Mouse (Mus musculus): ENCODE data around the gene Pard3b.

Gene Pard3b

DNA sequence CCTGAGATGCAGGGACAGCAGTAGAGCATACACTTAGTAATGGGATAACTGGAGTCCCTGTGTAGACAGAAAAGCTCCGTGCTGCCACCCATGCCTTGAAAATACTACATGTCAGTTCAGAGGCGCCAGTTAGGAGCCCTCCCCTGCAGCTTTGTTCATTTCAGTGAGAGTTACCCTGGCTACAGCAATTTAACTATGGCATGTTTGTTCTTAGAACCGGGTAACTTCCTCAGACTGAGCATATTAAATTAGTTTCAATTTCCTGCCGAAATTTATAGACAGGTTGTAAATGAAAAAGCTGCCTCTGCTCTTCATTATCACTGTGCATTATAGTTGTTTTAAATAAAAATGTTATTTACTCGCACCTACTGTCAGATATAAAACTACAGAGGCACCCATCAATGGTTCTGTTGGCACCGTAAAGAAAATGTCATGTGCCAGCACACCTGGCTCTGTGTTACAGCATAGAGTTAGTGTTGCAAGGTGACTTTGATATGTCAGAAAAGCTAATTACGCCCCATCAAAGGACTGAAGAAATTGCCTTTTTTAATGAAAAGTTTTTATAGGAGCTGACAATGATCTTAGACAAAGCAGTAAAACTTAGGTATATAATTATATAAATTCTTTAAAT lies 289.6 kb downstream of the Pard3b start:
- no peak for DNase-seq (ENCODE audit: low spot score)

DNA sequence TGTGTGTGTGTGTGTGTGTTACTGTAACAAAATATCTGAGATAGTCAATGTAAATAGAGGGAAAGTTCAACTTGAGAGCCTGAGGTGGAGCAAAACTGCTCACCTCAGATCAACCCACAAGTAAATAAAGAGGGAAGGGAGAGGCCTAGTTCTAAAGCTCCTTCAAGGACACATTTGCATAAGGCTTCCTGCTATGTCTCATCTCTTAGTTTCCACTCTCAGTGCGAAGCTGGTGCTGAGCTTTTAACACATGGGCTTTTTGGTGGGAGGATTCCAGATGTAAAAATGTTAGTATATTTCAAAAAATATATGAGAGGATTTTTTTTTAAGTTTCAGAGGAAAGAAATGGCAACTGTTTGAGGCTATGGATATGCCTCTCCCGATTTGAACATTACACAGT lies 294.9 kb downstream of the Pard3b start:
- DNase-seq (ENCODE audit: low spot score) = no peak

DNA sequence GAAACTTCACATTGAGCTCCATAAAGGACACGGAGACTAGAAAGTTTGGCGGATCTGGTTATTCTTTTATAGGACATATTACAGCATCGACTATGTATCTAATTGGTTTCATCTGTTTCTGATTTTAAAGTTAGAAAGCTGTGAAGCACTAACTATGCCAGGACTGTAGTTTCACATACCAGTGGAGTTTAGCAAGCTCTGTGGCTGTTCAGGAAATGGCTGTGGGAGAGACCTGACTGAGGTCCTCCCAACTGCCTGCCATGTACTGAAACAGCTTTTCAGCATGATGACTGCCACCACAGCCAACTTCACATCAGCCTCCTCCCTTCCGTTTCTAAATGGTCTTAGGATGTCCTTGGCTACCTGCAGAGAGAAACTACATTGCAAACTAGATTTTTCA lies 296.1 kb downstream of the Pard3b start:
- DNase-seq (ENCODE audit: low spot score) = no peak

DNA sequence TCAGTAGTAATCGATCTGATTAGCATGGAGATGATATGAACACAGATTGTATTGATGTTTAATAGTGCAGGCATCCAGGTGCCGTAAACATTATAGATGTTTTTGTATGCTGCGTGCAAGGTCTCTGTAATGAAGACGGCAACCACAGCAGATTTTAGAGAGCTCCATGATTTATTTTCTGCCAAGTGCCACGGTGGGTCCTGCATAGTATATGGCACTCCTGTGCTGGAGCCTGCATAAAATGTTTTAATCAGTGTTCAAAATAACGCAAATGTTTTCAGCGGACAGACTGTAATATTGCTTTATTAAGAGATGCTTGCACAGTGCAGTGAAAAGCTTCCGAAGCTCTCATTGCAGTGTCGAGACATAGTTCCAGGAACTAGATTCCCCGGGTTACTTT lies 301.3 kb downstream of the Pard3b start:
- DNase-seq (ENCODE audit: low spot score) = no peak

DNA sequence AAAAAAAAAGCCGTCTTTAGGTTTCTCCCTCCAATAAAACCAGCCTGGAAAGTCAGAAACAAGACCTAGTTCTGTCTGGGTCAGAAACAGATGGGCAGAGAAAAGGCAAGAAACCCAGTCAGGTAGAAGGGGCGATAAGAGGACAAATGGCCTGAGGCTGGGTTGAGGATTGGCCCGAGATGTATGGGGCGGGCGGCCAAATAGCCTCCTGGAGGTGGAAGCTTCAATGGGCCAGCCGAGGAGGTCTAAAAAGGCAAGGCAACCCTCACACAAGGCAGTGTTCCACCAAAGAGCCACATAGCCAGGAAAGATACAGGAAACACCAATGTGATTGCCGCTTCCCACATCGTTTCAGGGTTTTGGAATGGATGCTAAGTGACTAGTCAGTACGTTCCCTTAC lies 322.9 kb downstream of the Pard3b start:
- DNase-seq (ENCODE audit: low spot score) = no peak

DNA sequence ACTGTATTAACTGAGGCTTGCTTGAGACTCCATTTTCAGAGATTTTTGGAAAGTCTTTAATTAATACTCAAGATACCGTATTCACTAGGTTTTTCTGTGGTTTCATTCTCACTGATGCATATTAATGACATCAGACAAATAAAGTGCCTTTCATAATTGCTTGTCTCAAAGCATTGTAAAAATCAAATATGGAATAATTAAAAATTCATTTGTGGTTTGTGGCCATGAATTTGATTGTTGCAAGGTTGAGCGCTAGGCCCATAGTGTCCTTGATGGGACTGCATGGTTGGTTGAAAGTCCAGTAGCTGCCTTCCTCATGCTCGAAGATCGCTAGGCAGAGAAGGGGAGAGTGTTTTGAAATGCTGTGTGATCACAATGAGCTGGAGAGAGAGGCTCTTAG lies 323.9 kb downstream of the Pard3b start:
- no peak for DNase-seq (ENCODE audit: low spot score)

DNA sequence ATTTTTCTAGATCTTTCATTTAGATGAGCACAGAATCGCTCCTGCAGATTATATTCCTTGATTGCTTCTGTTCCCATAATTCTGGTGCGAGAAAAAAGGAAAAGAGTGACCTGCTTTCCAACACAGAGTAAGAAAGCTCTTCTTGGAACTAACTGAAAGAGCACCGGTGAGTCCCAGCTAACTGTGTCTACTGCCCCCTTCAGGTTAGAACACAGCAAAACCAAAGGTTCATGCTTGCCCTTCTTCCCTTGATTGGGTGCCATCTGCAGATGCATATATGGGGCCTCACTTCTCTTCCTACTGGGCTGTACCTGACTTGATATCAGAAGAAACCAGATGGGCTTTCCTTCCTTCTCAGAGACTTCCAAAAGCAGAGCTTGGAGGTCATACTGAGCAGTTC lies 328.5 kb downstream of the Pard3b start:
- no peak for DNase-seq (ENCODE audit: low spot score)

DNA sequence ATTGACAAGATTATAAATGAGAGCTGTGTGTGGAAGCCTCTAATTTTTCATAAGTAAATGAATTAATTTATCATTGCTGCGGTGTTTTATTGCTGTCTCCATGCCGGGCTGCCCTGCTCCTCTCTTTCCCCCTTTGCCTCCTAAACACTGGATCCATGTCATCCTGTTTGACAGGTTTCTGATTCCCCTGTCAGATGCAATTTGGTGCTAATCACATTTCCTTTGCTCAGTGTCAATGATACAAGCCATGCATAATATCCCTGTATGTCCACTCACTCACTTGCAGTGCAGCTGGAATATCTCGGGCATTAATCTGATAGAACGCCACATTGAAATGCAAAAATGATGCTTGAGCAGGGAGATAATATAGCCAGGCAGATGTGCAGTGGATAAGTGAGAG lies 329.2 kb downstream of the Pard3b start:
- no peak for DNase-seq (ENCODE audit: low spot score)

DNA sequence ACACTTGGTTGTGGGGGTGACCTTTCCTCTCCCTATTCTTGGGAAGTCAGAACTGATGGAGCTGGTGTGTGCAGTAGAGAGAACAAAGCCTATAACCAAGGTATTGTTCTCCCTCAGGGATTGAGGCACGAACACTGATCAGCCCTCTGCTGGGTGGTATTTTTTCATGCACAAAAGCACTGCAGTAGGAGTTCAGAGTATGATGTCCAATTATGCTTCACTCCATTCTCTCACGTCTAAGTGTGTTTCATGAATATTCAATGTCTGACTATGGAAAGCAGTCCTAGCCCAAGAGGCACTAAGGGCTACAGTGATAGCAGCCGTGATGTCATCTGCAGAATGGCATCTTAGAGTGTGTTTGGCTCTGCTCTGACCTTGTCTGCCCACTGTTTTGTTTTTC lies 359.1 kb downstream of the Pard3b start:
- DNase-seq (ENCODE audit: low spot score) = no peak

DNA sequence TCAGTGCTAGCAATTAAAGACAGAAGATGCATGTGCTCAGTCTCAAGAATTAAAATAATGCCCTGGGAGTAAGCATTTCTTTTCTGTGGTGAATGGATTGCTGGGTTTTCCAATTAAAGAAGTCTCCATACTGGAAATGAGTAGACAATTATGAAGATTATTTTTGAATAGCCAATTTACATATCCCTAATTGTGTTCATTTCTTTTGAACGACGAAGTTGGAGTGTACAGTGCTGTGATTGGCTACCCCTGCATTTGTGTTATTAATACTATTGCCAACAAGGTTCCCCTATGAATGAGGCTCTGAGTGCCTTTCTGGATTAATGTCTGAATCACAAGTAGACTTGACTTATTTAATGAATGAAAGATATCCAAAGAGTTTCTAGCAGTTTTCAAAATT lies 370.2 kb downstream of the Pard3b start:
- no peak for DNase-seq (ENCODE audit: low spot score)

DNA sequence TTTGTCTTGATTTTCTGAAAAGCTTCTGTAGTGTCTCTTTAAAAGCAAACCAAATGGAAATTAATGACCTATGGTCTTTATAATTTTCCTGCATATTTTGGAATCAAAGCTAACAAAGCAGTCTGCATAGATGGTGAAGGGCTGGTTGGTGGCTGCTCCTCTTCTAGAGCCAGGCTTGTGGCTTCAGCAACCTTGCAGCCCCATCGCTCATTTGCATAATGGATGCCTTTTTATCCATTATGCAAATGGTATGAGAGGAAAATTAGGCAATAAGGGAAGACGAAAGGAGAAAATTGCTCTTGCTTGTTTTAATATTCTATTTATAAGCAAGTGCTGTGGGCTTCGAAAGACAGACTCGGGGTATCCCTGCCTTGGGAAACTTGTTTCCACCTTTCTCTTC lies 373.1 kb downstream of the Pard3b start:
- no peak for DNase-seq (ENCODE audit: low spot score)

DNA sequence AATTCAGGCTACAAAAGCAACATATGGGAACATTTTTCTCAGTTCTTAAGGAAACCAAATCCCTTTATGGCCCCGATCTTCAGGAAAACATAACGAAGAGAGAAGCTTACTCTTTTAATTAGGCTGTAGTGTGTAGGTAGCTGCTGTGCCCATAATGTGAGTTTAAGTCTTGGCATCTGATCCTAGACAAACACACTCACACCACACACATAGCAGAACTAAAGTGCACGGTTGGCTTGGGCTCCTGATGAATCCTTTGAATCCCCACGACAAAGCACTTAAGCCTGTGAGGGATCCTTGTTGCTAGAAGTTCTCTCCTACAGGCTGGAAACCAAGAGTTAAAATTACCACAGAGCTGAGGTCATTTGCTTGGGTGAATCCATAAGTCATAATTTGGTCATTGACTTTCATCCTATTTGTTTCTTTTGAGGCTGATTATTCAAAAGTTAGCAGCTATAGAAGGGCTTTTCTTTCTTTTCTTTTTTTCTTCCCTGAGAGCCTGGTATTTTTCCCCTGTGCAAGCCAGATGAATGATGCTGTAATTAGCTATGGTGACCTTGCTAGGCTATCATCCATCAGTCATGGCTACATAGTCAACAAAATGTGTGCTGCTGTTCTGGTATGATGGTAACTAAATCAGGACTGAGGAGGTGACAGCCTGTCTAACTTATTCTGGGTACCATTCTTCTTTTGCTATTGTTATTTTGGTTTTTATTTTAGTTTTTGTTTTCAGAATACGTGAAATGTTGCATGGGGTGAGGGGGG lies 378.1 kb downstream of the Pard3b start:
- no peak for DNase-seq (ENCODE audit: low spot score)

DNA sequence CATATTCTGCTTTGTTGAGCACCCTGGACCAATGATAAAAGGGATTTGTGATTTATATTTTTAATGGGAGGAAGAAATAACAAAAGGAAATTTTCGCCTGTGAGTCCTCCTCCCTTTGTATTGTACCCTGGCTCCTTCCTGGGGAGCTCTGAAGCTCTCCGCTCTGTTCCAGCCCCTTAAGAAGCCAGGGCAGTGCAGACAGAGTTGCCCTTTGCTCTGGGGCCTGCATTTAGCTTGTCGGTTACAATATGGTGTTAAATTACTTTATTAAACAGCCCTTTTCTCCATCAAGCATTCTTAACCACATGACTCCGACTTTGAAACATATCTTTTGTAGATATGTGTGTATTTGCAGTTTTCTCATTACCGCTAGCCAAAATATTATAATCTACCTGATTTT lies 379.7 kb downstream of the Pard3b start:
- DNase-seq (ENCODE audit: low spot score) = no peak

DNA sequence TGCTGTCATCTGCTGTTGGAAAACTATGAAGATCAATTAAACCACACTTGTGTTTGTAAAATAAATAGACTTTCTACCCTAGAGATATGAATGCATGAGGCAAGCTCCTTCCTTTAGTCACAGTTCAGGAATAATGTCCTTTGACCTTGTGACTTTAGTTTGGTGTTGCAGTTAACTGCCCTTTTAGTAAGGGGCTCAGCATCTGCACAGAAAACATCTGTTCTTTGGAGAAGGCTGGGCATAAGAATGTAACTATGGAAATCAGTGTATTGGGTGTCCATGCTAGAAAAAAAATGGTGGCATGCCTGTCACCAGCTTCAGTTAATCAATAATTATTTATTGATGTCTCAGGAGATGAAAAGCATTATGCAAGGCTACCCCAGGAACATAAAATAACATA lies 381.1 kb downstream of the Pard3b start:
- DNase-seq (ENCODE audit: low spot score) = no peak

DNA sequence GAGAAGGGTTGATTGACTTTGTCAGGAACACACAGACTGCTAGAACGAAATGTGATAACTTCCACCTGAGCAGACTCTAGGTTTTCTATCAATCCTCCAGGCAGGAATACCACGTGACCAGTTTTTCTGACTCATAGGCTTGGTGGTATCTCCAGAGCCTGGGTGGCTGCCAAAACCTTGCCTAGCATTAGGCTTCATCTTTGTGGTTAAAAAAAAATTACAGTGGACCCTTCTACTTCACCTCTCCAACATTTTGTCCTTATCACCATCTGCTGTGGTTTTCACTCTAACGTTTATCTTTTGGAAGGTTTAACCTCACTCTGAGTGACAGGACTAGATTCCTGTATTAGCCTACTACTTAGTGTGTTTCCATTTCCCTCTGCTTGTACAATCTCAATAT lies 403.1 kb downstream of the Pard3b start:
- no peak for DNase-seq (ENCODE audit: low spot score)

DNA sequence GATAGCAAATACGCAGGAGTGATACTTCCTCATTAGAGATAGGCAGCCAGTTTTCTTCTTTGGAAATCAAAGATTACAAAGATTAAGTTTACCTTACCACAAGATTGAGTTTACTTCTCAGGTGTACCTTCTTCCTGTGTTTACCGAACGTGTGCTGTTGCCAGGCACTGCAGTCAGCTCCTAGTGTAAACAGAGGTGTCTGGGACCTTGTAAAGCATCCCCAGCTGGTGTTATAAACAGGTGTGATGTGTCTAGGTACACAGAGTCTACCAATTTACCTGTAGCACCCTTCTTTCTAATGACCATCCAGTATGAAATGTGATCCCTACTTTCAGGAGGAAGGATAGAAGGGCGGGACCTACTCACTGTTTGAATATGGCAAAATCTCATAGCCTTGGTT lies 410.0 kb downstream of the Pard3b start:
- DNase-seq (ENCODE audit: low spot score) = no peak

DNA sequence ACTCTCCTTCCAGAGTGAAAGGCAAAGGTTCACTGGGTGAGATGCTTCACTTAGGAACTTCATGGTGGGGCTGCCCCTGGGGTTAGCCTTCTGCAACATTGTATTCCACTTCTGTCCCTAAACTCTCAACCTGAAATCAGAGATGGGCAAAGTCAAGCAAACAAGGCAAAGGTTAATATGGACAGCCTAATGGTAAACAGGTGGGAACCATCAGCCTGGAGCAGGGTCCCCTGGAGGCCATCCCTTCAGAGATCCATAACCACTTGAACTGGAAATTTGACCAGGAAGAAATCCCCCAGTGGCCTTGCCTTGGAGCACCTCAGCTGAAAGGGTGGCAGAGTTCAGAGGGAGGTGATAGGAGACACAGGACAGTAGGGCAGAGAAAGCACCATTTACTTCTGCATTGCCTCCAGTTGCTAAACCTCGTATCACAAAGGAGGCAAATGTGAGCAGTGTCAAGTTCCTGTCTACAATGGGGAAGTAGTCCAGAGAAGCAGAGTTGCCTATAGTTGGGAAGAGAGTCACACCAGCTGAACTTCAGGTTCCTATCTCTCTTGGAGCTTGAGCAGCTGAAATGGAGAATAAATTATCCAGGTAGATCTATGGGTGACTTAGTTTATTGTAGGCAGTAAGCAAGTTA lies 412.7 kb downstream of the Pard3b start:
- no peak for DNase-seq (ENCODE audit: low spot score)

DNA sequence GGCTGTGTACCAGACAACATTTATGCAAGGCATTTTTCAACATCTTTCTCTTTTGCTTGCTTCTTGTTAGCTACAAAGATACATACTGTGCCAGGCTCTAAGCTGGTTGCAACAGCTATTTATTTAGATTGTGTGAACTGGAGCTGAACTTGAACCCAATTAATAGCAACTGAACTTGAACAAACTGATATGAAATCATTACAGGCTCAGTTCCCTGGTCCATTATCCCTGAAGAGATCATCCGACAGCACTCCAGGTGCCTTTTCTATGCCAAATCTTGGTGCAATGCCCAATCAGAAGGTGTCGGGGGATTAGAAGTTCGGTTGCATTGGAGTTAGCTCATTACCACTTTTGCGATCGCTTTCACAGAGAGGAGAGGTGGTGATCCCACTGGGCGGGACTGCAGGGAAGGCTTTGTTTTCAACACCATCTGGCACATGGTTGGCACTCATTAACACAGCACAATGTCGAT lies 414.6 kb downstream of the Pard3b start:
- DNase-seq (ENCODE audit: low spot score) = no peak

DNA sequence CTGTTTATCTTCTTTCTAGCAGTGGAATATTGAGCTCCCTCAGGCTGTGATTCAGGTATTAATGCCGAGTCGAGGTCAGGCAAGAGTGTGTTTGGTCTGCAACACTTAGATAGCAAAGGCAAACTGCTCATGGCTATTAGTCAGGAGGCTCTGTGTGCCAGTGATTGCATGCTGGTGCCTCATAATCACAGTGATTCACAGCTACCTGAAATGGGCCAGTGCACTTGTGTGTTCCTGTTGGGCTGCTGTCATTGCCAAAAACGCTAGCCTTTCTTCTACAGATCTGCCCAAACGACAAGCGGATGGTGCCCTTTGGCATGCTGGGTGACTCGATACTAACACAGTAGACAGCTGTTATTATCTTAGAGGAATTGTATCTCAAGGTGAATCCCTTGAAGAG lies 416.7 kb downstream of the Pard3b start:
- DNase-seq (ENCODE audit: low spot score) = no peak

DNA sequence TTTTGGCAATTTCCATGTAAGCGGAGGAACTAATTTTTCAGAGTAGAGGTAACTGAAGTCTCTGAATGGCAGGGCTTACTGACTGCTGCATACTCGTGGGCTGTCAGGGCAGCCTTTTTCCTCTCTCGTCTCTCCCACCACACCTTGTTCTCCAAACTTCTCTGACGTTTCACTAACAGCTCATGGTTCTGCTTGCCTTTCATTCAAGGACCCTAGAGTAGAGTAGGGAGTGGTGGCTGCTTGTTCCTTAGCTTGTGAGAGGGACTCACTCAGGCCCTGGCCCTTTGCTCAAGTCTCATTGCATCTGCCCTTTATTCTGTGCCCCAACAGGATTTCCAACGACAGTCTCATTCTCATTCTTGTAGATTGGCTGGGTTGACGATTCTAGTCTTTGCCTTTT lies 432.0 kb downstream of the Pard3b start:
- DNase-seq (ENCODE audit: low spot score) = no peak

DNA sequence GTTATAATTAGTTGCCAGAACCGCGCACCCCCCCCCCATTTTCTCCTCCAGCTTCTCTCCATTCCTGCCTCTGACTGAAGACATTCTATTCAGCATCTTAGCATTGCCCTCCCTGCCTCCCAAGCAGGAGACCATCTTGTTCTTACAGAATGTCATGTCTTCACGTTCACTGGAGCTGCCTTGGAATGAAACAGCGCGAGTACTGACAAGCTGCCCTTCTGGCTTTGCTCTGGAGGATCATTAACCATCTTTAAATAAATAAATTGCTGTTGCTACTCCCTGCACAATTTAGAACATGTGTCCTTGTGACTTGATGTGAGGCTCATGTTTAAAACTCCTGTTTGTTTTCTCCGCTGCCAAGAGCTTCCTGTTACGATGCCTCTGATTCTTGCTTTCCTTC lies 432.5 kb downstream of the Pard3b start:
- no peak for DNase-seq (ENCODE audit: low spot score)

DNA sequence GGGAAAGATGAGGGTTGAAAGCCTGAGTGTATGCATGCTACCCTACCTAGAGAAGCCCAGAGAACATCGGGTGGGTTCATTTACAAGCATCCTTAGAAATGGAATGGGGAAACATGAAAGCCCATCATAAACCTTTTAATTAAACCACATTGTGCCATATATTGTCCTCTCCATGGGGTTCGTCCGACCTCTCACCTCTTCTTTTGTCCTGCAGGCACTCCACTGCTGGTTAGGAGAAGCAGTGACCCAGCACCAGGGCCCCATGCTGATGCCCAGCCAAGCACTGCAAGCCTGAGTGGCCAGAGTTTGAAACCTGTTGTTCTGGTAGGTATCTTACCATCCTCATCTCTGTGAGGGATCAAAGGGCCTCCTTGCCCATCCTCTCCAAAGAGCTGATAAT lies 437.5 kb downstream of the Pard3b start:
- no peak for DNase-seq (ENCODE audit: low spot score)

DNA sequence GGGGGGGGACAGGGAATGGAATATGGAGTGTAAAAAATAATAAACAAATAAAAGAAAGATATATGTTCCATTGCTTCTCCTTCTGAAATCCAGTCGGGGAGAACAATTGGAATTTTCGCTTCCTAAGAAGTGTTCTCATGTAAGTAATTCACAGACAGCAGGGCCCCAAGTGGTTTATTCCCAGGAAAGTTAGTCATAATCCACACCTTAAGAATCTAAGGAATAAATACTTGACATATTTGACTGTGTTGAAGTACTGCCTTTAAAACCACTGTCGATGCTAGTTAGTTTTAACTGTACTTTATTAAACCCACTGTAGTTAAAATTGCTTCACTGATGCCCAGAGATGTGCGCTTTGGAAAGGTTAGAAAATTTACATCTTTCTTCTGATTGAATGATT lies 442.5 kb downstream of the Pard3b start:
- DNase-seq (ENCODE audit: low spot score) = no peak

DNA sequence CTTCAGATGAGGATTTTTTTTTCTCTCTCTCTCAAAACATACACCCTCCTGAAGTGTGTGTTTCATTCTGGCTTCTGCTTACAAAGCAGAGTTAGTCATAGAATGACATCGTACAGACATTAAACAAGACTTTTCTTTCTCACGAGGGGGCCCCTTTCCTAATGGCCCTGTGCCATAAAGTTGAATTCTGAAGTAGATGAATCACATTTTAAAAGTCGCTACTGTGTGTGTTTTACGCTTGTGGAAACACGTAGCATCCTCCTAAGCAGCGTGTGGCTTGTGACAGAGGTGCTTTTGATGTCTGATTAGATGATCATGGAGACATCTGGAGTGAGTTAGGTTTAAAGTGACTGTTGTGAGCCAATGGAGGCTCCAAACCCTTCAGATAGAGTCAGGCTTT lies 447.4 kb downstream of the Pard3b start:
- no peak for DNase-seq (ENCODE audit: low spot score)

All from testis, postnatal 10 days (tissue).